Mouse (Mus musculus) brown adipose tissue, adult 24 weeks (tissue): ENCODE results near the gene Zfp426. TPM values are rescaled to one million over a fixed set of nuclear protein-coding genes. Genes with fewer than 3 reads are reported as not detected.

Experiments
- H3K27ac ChIP-seq: fragments of 200-500 bp; replicated peaks from 2 replicates; pipeline ENCODE4 v1.5.1; 2012; ENCODE audit warnings: low read depth, mild to moderate bottlenecking, low read length
- H3K4me1 ChIP-seq: fragments of 200-500 bp; 2 replicates; pipeline ENCODE4 v1.6.1; 2012; ENCODE audit warnings: low read length, mixed read lengths; ENCODE audit not compliant: control insufficient read depth, insufficient read depth, insufficient read length
- H3K4me3 ChIP-seq: fragments of 200-500 bp; 2 replicates; pipeline ENCODE4 v1.5.1; 2012; ENCODE audit warnings: low read depth, mild to moderate bottlenecking, low read length, moderate library complexity; ENCODE audit not compliant: insufficient read depth
- polyA plus RNA-seq: library from polyadenylated mRNA; stranded (reverse); fragments of >200 nt; gene quantifications from 2 replicates; pipeline ENCODE4 v1.2.4, GENCODE M21; 2012; ENCODE audit not compliant: missing spikeins, insufficient read depth, insufficient read length

Gene Zfp426
- polyA plus RNA-seq, result 8.0 and 8.5 TPM in 2 replicates

GRCm38 (mm10) chr9:20492527-20493233 lies at the start of gene Zfp426:
Gene Zfp426 (minus strand): TSS chr9:20492746.
- Histone ChIP-seq H3K27ac (peak within 1 kb of the TSS; percentile 98), H3K4me3 (peak within 1 kb of the TSS; percentile 98), H3K4me1 (peaks cover 3% of the 10 kb centered on the region; the same call in 1 of the 2 replicates)

- Histone ChIP-seq H3K27ac (no peak overlapping the region), H3K4me1 (no peaks in the 10 kb centered on the region), H3K4me3 (no peak overlapping the region)
Measured at GRCm38 (mm10) chr9:20536598-20536997, 44.1 kb upstream of the Zfp426 start.

- Histone ChIP-seq H3K4me3 (no peak overlapping the region), H3K4me1 (no peaks in the 10 kb centered on the region), H3K27ac (no peak overlapping the region)
Measured at GRCm38 (mm10) chr9:20534326-20534926, 41.9 kb upstream of the Zfp426 start.

- peaks cover 9% of the 10 kb centered on the region; the same call in 1 of the 2 replicates for H3K4me1 ChIP-seq
- peak within 1 kb of the TSS; percentile 92 for H3K4me3 ChIP-seq
- H3K27ac ChIP-seq, result peak within 1 kb of the TSS; percentile 96
Measured at GRCm38 (mm10) chr9:20521306-20521957, 28.9 kb upstream of the Zfp426 start, which contains the start of gene Zfp266. Gene Zfp266 (minus strand): TSS chr9:20521417.

- Histone ChIP-seq H3K4me1 (peaks cover 9% of the 10 kb centered on the region; the same call in 1 of the 2 replicates), H3K27ac (peak overlapping the region; percentile 96)
Measured at GRCm38 (mm10) chr9:20520531-20521210, 28.1 kb upstream of the Zfp426 start.

GRCm38 (mm10) chr9:20519949-20520348 lies 27.4 kb upstream of the Zfp426 start:
- Histone ChIP-seq H3K4me3 (peak overlapping the region; percentile 28; the same call in 1 of the 2 replicates), H3K4me1 (peaks cover 9% of the 10 kb centered on the region; the same call in 1 of the 2 replicates), H3K27ac (no peak overlapping the region)

More at GRCm38 (mm10) chr9:20520531-20521210, 28.1 kb upstream of the Zfp426 start:
- peak overlapping the region; percentile 92 for H3K4me3 ChIP-seq

GRCm38 (mm10) chr9:20518708-20519107 lies 26.2 kb upstream of the Zfp426 start:
- Histone ChIP-seq H3K27ac (no peak overlapping the region), H3K4me3 (no peak overlapping the region), H3K4me1 (peaks cover 13% of the 10 kb centered on the region; the same call in 1 of the 2 replicates)

- Histone ChIP-seq H3K4me3 (no peak overlapping the region), H3K4me1 (peaks cover 17% of the 10 kb centered on the region; the same call in 1 of the 2 replicates), H3K27ac (no peak overlapping the region)
Measured at GRCm38 (mm10) chr9:20517727-20518126, 25.2 kb upstream of the Zfp426 start.

- Histone ChIP-seq H3K4me1 (peaks cover 9% of the 10 kb centered on the region; the same call in 1 of the 2 replicates), H3K4me3 (no peak overlapping the region), H3K27ac (no peak overlapping the region)
Measured at GRCm38 (mm10) chr9:20514016-20514415, 21.5 kb upstream of the Zfp426 start.

- H3K4me3 ChIP-seq, result no peak overlapping the region
- H3K27ac ChIP-seq, result no peak overlapping the region
- H3K4me1 ChIP-seq, result peaks cover 8% of the 10 kb centered on the region; the same call in 1 of the 2 replicates
Measured at GRCm38 (mm10) chr9:20512714-20513113, 20.2 kb upstream of the Zfp426 start.

GRCm38 (mm10) chr9:20511645-20512044 lies 19.1 kb upstream of the Zfp426 start:
- Histone ChIP-seq H3K4me1 (peaks cover 8% of the 10 kb centered on the region; the same call in 1 of the 2 replicates), H3K27ac (no peak overlapping the region), H3K4me3 (no peak overlapping the region)

GRCm38 (mm10) chr9:20510346-20510745 lies 17.8 kb upstream of the Zfp426 start:
- H3K4me1 ChIP-seq, result peaks cover 8% of the 10 kb centered on the region; the same call in 1 of the 2 replicates
- H3K27ac ChIP-seq, result no peak overlapping the region
- H3K4me3 ChIP-seq, result no peak overlapping the region

GRCm38 (mm10) chr9:20509676-20510075 lies 17.1 kb upstream of the Zfp426 start:
- Histone ChIP-seq H3K4me3 (no peak overlapping the region), H3K27ac (no peak overlapping the region), H3K4me1 (peaks cover 8% of the 10 kb centered on the region; the same call in 1 of the 2 replicates)

GRCm38 (mm10) chr9:20504801-20505200 lies 12.3 kb upstream of the Zfp426 start:
- H3K4me3 ChIP-seq, result no peak overlapping the region
- no peaks in the 10 kb centered on the region for H3K4me1 ChIP-seq
- no peak overlapping the region for H3K27ac ChIP-seq
